Mouse (Mus musculus) heart, postnatal 0 days (tissue): ENCODE data around the gene Epor.

Source experiments
- CTCF ChIP-seq: IDR thresholded peaks from 2 replicates; pipeline ENCODE4 v1.5.1; 2016; ENCODE audit warnings: antibody characterized with exemption, control low read depth, low read depth
- EP300 ChIP-seq: IDR thresholded peaks from 2 replicates; pipeline ENCODE4 v1.6.1; 2016; ENCODE audit warnings: antibody characterized with exemption, low read depth

DNA sequence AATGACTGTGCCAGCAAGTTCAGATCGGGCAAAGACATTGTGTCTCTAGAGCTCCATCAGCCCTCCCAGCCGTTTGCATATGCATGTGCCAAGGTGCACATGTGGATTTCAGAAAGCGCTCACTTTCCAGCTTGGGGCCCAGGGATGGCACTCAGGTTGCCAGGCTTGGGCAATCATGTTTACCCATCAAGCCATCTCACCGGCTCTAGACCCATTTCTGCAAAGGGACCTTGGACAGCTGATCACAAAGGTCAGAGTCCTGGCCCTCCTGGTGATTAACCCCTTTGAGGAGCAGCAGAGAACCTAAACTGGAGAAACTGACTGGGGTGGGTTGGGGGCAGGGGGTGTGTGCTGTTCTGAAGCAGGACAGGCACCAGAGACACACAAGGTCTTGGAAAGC, 28.9 kb upstream of the Epor start:
- TF ChIP-seq CTCF (no peak), EP300 (no peak)
